Mouse (Mus musculus) ZHBTc4 (cell line): Measurements from ENCODE around the gene Sco2.

Experiments
- DNase-seq: peaks from one replicate; pipeline ENCODE4 v3.0.0-alpha.2; 2011; ENCODE audit warnings: low read depth, low spot score

Sco2 gene

DNA sequence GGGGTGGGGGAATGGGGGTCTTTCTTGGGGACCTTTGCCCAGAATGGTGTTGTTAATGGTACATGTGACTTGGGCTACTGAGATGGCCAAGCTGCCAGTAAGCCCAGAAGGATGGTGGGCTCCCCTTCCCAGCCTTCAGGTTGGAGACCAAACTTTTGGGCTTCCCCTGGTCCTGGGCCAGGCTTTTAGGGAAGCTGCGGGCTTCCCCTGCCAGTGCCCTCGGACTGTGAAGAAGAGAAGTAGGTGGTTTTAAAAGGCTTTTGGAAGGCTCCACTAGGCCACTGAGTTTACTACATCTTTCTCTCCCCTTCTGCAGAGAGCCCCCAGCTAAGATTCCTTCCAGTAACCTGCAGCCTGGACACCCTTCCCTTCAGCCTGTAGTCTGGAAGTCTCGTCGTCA is 50.0 kb downstream of the Sco2 start:
- DNase-seq: no peak

DNA sequence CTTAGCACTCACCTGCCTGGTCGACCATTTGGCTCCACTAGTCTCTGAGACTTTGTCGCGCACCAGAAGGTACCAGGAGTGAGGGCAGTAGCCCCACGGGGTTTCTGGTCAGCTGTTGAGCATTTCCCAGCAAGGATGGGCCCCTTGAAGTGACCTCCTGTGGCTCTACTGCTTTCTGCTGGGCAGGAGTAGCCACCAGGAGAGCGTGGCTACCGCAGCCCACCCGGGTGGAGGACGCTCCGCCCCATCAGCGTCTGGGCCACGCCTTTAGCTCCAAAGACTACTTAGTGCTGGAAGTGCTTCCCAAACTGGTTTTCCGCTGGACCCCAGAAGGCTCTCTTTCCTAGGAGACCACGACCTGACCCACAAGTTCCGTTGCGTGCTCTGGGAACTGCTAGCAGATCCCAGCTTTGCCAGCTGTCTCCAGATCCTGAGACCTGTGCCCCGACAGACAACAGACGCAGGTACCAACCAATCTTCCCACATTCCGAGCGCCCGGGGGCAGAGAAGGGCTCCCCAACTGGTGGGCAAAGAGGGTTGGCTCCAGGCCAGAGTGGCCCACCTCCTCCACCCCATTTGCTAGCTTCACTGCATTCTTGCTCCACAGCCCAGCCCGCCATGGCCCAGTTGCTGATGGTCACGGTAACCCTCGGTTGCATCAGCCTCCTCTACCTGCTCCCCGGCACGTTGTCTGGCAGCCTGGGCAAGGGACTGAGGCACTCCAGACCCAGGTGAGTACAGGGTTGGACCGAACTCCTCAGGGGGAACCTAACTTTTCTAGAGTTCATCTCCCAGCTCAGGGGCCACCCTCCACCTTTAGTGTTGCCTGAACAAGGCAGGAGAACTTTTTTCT is 50.8 kb downstream of the Sco2 start, which contains the start of gene Adm2:
Gene Adm2, plus strand, starts transcription at position 51 of the 853 bp plus-strand sequence.
- DNase-seq: peak; percentile 47
